ENCODE assay signal across 27 mouse cellular contexts in genomic region chr9:57268078-57268477, GRCm38 (mm10). TPM values are rescaled to one million over a fixed set of nuclear protein-coding genes. Genes with fewer than 3 reads are reported as not detected.
DNase-seq lines count a peak whose midpoint lies in the region; ATAC-seq and TF ChIP-seq lines count a peak whose summit lies in the region.
"Had no signal": no experiment of that assay in that cellular context is flagged by ENCODE, and none has a peak within 500 bp of the region (broad histone marks: within the 10 kb centered on the region; RNA-seq: fewer than 3 reads in every experiment).

No protein-coding gene starts in this region.

- H3K4me2 ChIP-seq in heart, embryonic 13.5 days = no peak overlapping the region
- H3K4me2 ChIP-seq in heart, embryonic 11.5 days = no peak overlapping the region
- no peak overlapping the region for H3K4me2 ChIP-seq in midbrain, embryonic 16.5 days (ENCODE audit: low read length)
- H3K4me2 ChIP-seq: forebrain, embryonic 12.5 days; neural tube, embryonic 12.5 days had no signal

- no peak overlapping the region for H3K4me3 ChIP-seq in heart, embryonic 13.5 days
- no peak overlapping the region for H3K4me3 ChIP-seq in heart, embryonic 11.5 days (ENCODE audit: low read depth, low read length)
- H3K4me3 ChIP-seq in midbrain, embryonic 10.5 days = no peak overlapping the region
- no peak overlapping the region for H3K4me3 ChIP-seq in midbrain, embryonic 16.5 days (ENCODE audit: low read depth, low read length)
- no peak overlapping the region for H3K4me3 ChIP-seq in C2C12 (ENCODE audit: insufficient read depth, poor library complexity, severe bottlenecking)
- peak overlapping the region; percentile 88 for H3K4me3 ChIP-seq in megakaryocyte, embryonic 14.5 days (replicated peaks)
- H3K4me3 ChIP-seq: forebrain, embryonic 12.5 days; neural tube, embryonic 12.5 days had no signal

- no peak overlapping the region for H3K27ac ChIP-seq in heart, embryonic 13.5 days (replicated peaks)
- H3K27ac ChIP-seq in heart, embryonic 11.5 days (ENCODE audit: low read depth, low read length) = no peak overlapping the region
- H3K27ac ChIP-seq in midbrain, embryonic 10.5 days (replicated peaks) = 0 out of 2 replicates have a peak overlapping the region, but pooled peaks have one; percentile 2
- no peak overlapping the region for H3K27ac ChIP-seq in midbrain, embryonic 16.5 days (ENCODE audit: low read length)
- H3K27ac ChIP-seq: forebrain, embryonic 12.5 days; neural tube, embryonic 12.5 days; stomach, postnatal 0 days had no signal

- H3ac ChIP-seq in C2C12 (ENCODE audit: control insufficient read depth, insufficient read length, low read depth) = no peak overlapping the region

- DNase-seq in midbrain, embryonic 10.5 days (ENCODE audit: low spot score) = no peak
- DNase-seq in left cerebral cortex, adult 8-10 months (ENCODE audit: low spot score in 2 of 2) = no peak
- no peak for DNase-seq in kidney, postnatal 10 days
- DNase-seq: adrenal gland, adult 2 months; cerebellum, adult 11-12 months; cerebellum, postnatal 25 days; gastrocnemius, postnatal 14 days; heart, postnatal 4 days; kidney, adult 18-20 months; kidney, postnatal 14 days; right cerebral cortex, postnatal 14 days; thymus, postnatal 36 days had no signal

- H3K4me1 ChIP-seq in heart, embryonic 13.5 days = peaks cover 48% of the 10 kb centered on the region
- peaks cover 23% of the 10 kb centered on the region for H3K4me1 ChIP-seq in heart, embryonic 11.5 days (ENCODE audit: control insufficient read depth, insufficient read depth, low read length)
- H3K4me1 ChIP-seq in midbrain, embryonic 10.5 days = peaks cover 76% of the 10 kb centered on the region
- peaks cover 6% of the 10 kb centered on the region; the same call in 1 of the 2 replicates for H3K4me1 ChIP-seq in midbrain, embryonic 16.5 days (ENCODE audit: control insufficient read depth, insufficient read depth, low read length)
- peaks cover 98% of the 10 kb centered on the region for H3K4me1 ChIP-seq in megakaryocyte, embryonic 14.5 days

- WGBS in heart, embryonic 13.5 days = 25% methylated on average over 10 of the region's 10 CpGs
- WGBS in heart, embryonic 11.5 days (ENCODE audit: insufficient replicate concordance) = 29% methylated on average over 10 of the region's 10 CpGs
- 34% methylated on average over 10 of the region's 10 CpGs for WGBS in midbrain, embryonic 10.5 days
- 26% methylated on average over 10 of the region's 10 CpGs for WGBS in midbrain, embryonic 16.5 days

- H3K36me3 ChIP-seq in heart, embryonic 13.5 days = no peaks in the 10 kb centered on the region
- H3K36me3 ChIP-seq in heart, embryonic 11.5 days (ENCODE audit: control insufficient read depth, insufficient read depth, low read length) = no peaks in the 10 kb centered on the region
- no peaks in the 10 kb centered on the region for H3K36me3 ChIP-seq in midbrain, embryonic 10.5 days
- no peaks in the 10 kb centered on the region for H3K36me3 ChIP-seq in midbrain, embryonic 16.5 days (ENCODE audit: control insufficient read depth, insufficient read depth, low read length)
- H3K36me3 ChIP-seq in C2C12 (ENCODE audit: control insufficient read depth, insufficient read depth) = no peaks in the 10 kb centered on the region
- H3K36me3 ChIP-seq in megakaryocyte, embryonic 14.5 days (replicated peaks; ENCODE audit: low read length) = peaks cover 2% of the 10 kb centered on the region
- H3K36me3 ChIP-seq: forebrain, embryonic 12.5 days; G1E; neural tube, embryonic 12.5 days had no signal

- 0 out of 2 replicates have a peak overlapping the region, but pooled peaks have one; percentile 3 for H3K9ac ChIP-seq in heart, embryonic 13.5 days
- no peak overlapping the region for H3K9ac ChIP-seq in heart, embryonic 11.5 days (ENCODE audit: low read depth, low read length)
- no peak overlapping the region for H3K9ac ChIP-seq in midbrain, embryonic 16.5 days (ENCODE audit: low read depth, low read length)
- H3K9ac ChIP-seq: forebrain, embryonic 12.5 days; neural tube, embryonic 12.5 days had no signal

- no peaks in the 10 kb centered on the region for H3K79me3 ChIP-seq in C2C12 (ENCODE audit: low read depth)

- H3K27me3 ChIP-seq in heart, embryonic 13.5 days (replicated peaks) = peaks cover 38% of the 10 kb centered on the region
- no peaks in the 10 kb centered on the region for H3K27me3 ChIP-seq in heart, embryonic 11.5 days (ENCODE audit: control insufficient read depth, insufficient read depth, low read length)
- H3K27me3 ChIP-seq in midbrain, embryonic 10.5 days (ENCODE audit: low read depth, poor library complexity, severe bottlenecking) = peaks cover 36% of the 10 kb centered on the region
- H3K27me3 ChIP-seq in midbrain, embryonic 16.5 days (ENCODE audit: control insufficient read depth, insufficient read depth, low read depth, low read length) = no peaks in the 10 kb centered on the region; the same call in 1 of the 2 replicates
- H3K27me3 ChIP-seq in C2C12 (ENCODE audit: control insufficient read depth, insufficient read depth, insufficient read length) = no peaks in the 10 kb centered on the region
- peaks cover 18% of the 10 kb centered on the region for H3K27me3 ChIP-seq in megakaryocyte, embryonic 14.5 days (replicated peaks)

- no peaks in the 10 kb centered on the region for H3K9me3 ChIP-seq in heart, embryonic 13.5 days
- no peaks in the 10 kb centered on the region for H3K9me3 ChIP-seq in heart, embryonic 11.5 days (replicated peaks; ENCODE audit: control insufficient read depth, low read length)
- H3K9me3 ChIP-seq in midbrain, embryonic 10.5 days (replicated peaks) = no peaks in the 10 kb centered on the region
- no peaks in the 10 kb centered on the region for H3K9me3 ChIP-seq in midbrain, embryonic 16.5 days (replicated peaks; ENCODE audit: control insufficient read depth, low read length, poor library complexity, severe bottlenecking)
- H3K9me3 ChIP-seq in megakaryocyte, embryonic 14.5 days = no peaks in the 10 kb centered on the region
- H3K9me3 ChIP-seq: forebrain, embryonic 12.5 days; G1E; neural tube, embryonic 12.5 days had no signal

- no peak for ATAC-seq in heart, embryonic 13.5 days (ENCODE audit: extremely low read depth, insufficient number of reproducible peaks, low FRiP score, low TSS enrichment)
- ATAC-seq in heart, embryonic 11.5 days (replicated peaks; ENCODE audit: insufficient number of reproducible peaks, low FRiP score, low TSS enrichment) = no peak
- ATAC-seq in midbrain, embryonic 16.5 days = no peak
- ATAC-seq: hindbrain, embryonic 16.5 days had no signal

- TF ChIP-seq CTCF in C2C12 (IDR thresholded peaks at IDR 0.05; ENCODE audit: control insufficient read depth, insufficient read depth, insufficient read length) = no peak

- no peaks in the 10 kb centered on the region for H3K79me2 ChIP-seq in C2C12 (ENCODE audit: control insufficient read depth, insufficient read depth)

TF ChIP-seq in C2C12, 6 proteins besides CTCF, POLR2A, EP300 and RAD21:
- TF ChIP-seq USF1 (IDR thresholded peaks at IDR 0.05; ENCODE audit: low read depth) = peak; percentile 63
- TF ChIP-seq MAX (IDR thresholded peaks at IDR 0.05) = peak; percentile 76
- TF ChIP-seq MYOD1 (IDR thresholded peaks at IDR 0.05; ENCODE audit: control insufficient read depth, insufficient read length, low read depth) = no peak
- TF ChIP-seq CEBPB (IDR thresholded peaks at IDR 0.05; ENCODE audit: low read depth) = peak; percentile 67
- no peak for TF ChIP-seq FOSL1 (IDR thresholded peaks at IDR 0.05; ENCODE audit: insufficient read depth, low read length, poor library complexity, severe bottlenecking)

RNA-seq across cellular contexts. Expression of gene 1700017B05Rik, which starts 5.7 kb away (rescaled TPM):
- 11.9 and 16.9 TPM in 2 replicates for polyA plus RNA-seq in heart, embryonic 13.5 days (2015; fragmentation: Nextera tagmentation; extraction: Ambion mirVana)
- 15.5 and 16.2 TPM in 2 replicates for polyA plus RNA-seq in heart, embryonic 11.5 days (2014; fragmentation: Nextera tagmentation; extraction: Ambion mirVana)
- polyA plus RNA-seq in midbrain, embryonic 10.5 days (2016; fragmentation: Nextera tagmentation; extraction: Ambion mirVana) = 11.8 TPM in 2 replicates
- polyA plus RNA-seq in midbrain, embryonic 16.5 days (2015; fragmentation: Nextera tagmentation; extraction: Ambion mirVana) = 3.0 and 4.2 TPM in 2 replicates
- polyA plus RNA-seq in C2C12 (2012; fragmentation: generic; extraction: Trizol) = 26.2 TPM
- polyA plus RNA-seq in megakaryocyte, embryonic 14.5 days (2012; ENCODE audit: insufficient read depth, low replicate concordance) = 78.6 and 106 TPM in 2 replicates
- 10 to 100 TPM; 20.6 to 28.5 (median 23.4) TPM for total RNA-seq in left cerebral cortex, adult 8-10 months (2022)

RNA-seq across cellular contexts. Expression of gene Trcg1, which starts 31.7 kb away (rescaled TPM):
- polyA plus RNA-seq in heart, embryonic 13.5 days (2015; fragmentation: Nextera tagmentation; extraction: Ambion mirVana) = 0.07 TPM in 1 of 2 replicates, not detected in the other
- not detected in 2 replicates for polyA plus RNA-seq in heart, embryonic 11.5 days (2014; fragmentation: Nextera tagmentation; extraction: Ambion mirVana)
- polyA plus RNA-seq in midbrain, embryonic 10.5 days (2016; fragmentation: Nextera tagmentation; extraction: Ambion mirVana) = not detected in 2 replicates
- polyA plus RNA-seq in midbrain, embryonic 16.5 days (2015; fragmentation: Nextera tagmentation; extraction: Ambion mirVana) = not detected in 2 replicates
- not detected for polyA plus RNA-seq in C2C12 (2012; fragmentation: generic; extraction: Trizol)
- polyA plus RNA-seq in megakaryocyte, embryonic 14.5 days (2012; ENCODE audit: insufficient read depth, low replicate concordance) = not detected in 2 replicates
- not detected for total RNA-seq in left cerebral cortex, adult 8-10 months (2022)
- total RNA-seq: adrenal gland, adult 2 months; gastrocnemius, postnatal 14 days; heart, adult 8-10 months; heart, postnatal 4 days; layer of hippocampus, postnatal 10 days; left cerebral cortex, postnatal 10 days had no signal
- polyA plus RNA-seq: adrenal gland, adult 2 months; forebrain, embryonic 12.5 days; G1E; limb, embryonic 14.5 days; neural tube, embryonic 12.5 days; spleen, adult 2 months; stomach, postnatal 0 days had no signal
